Mouse (Mus musculus): ENCODE results near the gene Tnik.

Tnik gene

GRCm38 (mm10) chr3:28491085-28492041 is 228.3 kb downstream of the Tnik start:
- no peak for DNase-seq

- no peak for DNase-seq
Observed at GRCm38 (mm10) chr3:28496806-28497502, 233.9 kb downstream of the Tnik start.

GRCm38 (mm10) chr3:28497503-28497857 is 234.5 kb downstream of the Tnik start:
- DNase-seq, result no peak

GRCm38 (mm10) chr3:28502697-28503096 is 239.7 kb downstream of the Tnik start:
- DNase-seq, result no peak

GRCm38 (mm10) chr3:28509337-28509935 is 246.4 kb downstream of the Tnik start:
- peak; percentile 71 for DNase-seq

GRCm38 (mm10) chr3:28523004-28523482 is 260.0 kb downstream of the Tnik start:
- no peak for DNase-seq

- no peak for DNase-seq
Observed at GRCm38 (mm10) chr3:28523541-28524165, 260.6 kb downstream of the Tnik start.

GRCm38 (mm10) chr3:28524562-28524961 is 261.5 kb downstream of the Tnik start:
- no peak for DNase-seq

GRCm38 (mm10) chr3:28526671-28527070 is 263.7 kb downstream of the Tnik start:
- DNase-seq, result no peak

- DNase-seq, result peak; percentile 47
Observed at GRCm38 (mm10) chr3:28527231-28527630, 264.2 kb downstream of the Tnik start.

GRCm38 (mm10) chr3:28529548-28529947 is 266.5 kb downstream of the Tnik start:
- DNase-seq, result no peak

- peak; percentile 67 for DNase-seq
Observed at GRCm38 (mm10) chr3:28531294-28531956, 268.4 kb downstream of the Tnik start.

GRCm38 (mm10) chr3:28532666-28533065 is 269.7 kb downstream of the Tnik start:
- peak; percentile 74 for DNase-seq

- no peak for DNase-seq
Observed at GRCm38 (mm10) chr3:28540121-28540520, 277.1 kb downstream of the Tnik start.

- DNase-seq, result no peak
Observed at GRCm38 (mm10) chr3:28542941-28543340, 279.9 kb downstream of the Tnik start.

- no peak for DNase-seq
Observed at GRCm38 (mm10) chr3:28543380-28543984, 280.5 kb downstream of the Tnik start.

GRCm38 (mm10) chr3:28544345-28544869 is 281.4 kb downstream of the Tnik start:
- no peak for DNase-seq

GRCm38 (mm10) chr3:28547965-28548730 is 285.1 kb downstream of the Tnik start:
- DNase-seq, result no peak

GRCm38 (mm10) chr3:28549391-28549790 is 286.4 kb downstream of the Tnik start:
- DNase-seq, result no peak

- DNase-seq, result peak; percentile 74
Observed at GRCm38 (mm10) chr3:28550497-28551093, 287.6 kb downstream of the Tnik start.
